Mouse (Mus musculus) limb, embryonic 11.5 days (tissue): Measurements from ENCODE around the gene Ncoa3. TPM values are rescaled to one million over a fixed set of nuclear protein-coding genes. Genes with fewer than 3 reads are reported as not detected.

Experiments
- ATAC-seq: fragments of 200-750 bp; cut with Nextera tagmentation; 2 replicates; pipeline ENCODE4 v1.8.0; 2017; ENCODE audit warnings: low read depth; ENCODE audit not compliant: insufficient number of reproducible peaks, low FRiP score, low TSS enrichment
- DNase-seq: peaks from one replicate; pipeline ENCODE4 v3.0.0-alpha.2; 2015; ENCODE audit warnings: low spot score
- H3K27ac ChIP-seq: fragments of 300-500 bp; sonication (generic); replicated peaks from 2 replicates; pipeline ENCODE4 v1.5.1; 2014; ENCODE audit warnings: low read depth, mild to moderate bottlenecking, low read length
- H3K27me3 ChIP-seq: fragments of 300-500 bp; sonication (generic); 2 replicates; pipeline ENCODE4 v1.6.1; 2014; ENCODE audit warnings: mild to moderate bottlenecking, low read length, mixed read lengths; ENCODE audit not compliant: control insufficient read depth, insufficient read depth
- H3K36me3 ChIP-seq: fragments of 300-500 bp; sonication (generic); 2 replicates; pipeline ENCODE4 v1.6.1; 2014; ENCODE audit warnings: mild to moderate bottlenecking, low read length, moderate library complexity, mixed read lengths; ENCODE audit not compliant: control insufficient read depth, insufficient read depth
- H3K4me1 ChIP-seq: fragments of 300-500 bp; sonication (generic); 2 replicates; pipeline ENCODE4 v1.6.1; 2014; ENCODE audit warnings: low read length, mixed read lengths; ENCODE audit not compliant: control insufficient read depth, insufficient read depth
- H3K4me2 ChIP-seq: fragments of 300-500 bp; sonication (generic); 2 replicates; pipeline ENCODE4 v1.6.1; 2014; ENCODE audit warnings: low read depth, mild to moderate bottlenecking, moderate library complexity; ENCODE audit not compliant: severe bottlenecking
- H3K4me3 ChIP-seq: fragments of 300-500 bp; sonication (generic); 2 replicates; pipeline ENCODE4 v1.5.1; 2014; ENCODE audit warnings: low read depth, low read length
- H3K9ac ChIP-seq: fragments of 300-500 bp; sonication (generic); 2 replicates; pipeline ENCODE4 v1.6.1; 2014; ENCODE audit warnings: mild to moderate bottlenecking, low read length
- H3K9me3 ChIP-seq: fragments of 300-500 bp; sonication (generic); 2 replicates; pipeline ENCODE4 v1.6.1; 2016; ENCODE audit warnings: low read length; ENCODE audit not compliant: control insufficient read depth
- WGBS: fragments of 180-500 bp; shearing (Covaris S2); extraction: QIAGEN DNeasy Blood & Tissue Kit; methylation state at CpG from one replicate; pipeline ENCODE4 v1.1.7; 2014; 5-methylcytosine and 5-hydroxymethylcytosine counted together
- polyA plus RNA-seq: library from polyadenylated mRNA; unstranded; fragments of >200 nt; fragmentation: Nextera tagmentation; extraction: Ambion mirVana; gene quantifications from 2 replicates; pipeline ENCODE4 v1.2.1, GENCODE M21; 2014

Gene Ncoa3
- polyA plus RNA-seq, 1 experiment from 2014 or later = 18.5 TPM

GRCm38 (mm10) chr2:166116278-166116608, 123.8 kb downstream of the Ncoa3 start:
- Histone ChIP-seq H3K9me3 (no peaks in the 10 kb centered on the region), H3K9ac (no peak overlapping the region), H3K27me3 (no peaks in the 10 kb centered on the region), H3K4me1 (no peaks in the 10 kb centered on the region), H3K27ac (no peak overlapping the region), H3K36me3 (peaks cover 12% of the 10 kb centered on the region), H3K4me3 (no peak overlapping the region), H3K4me2 (no peak overlapping the region)
- WGBS = 97% methylated on average over 7 of the region's 7 CpGs
- no peak for DNase-seq
- ATAC-seq = no peak

- ATAC-seq (no peak), DNase-seq (no peak)
- H3K27ac ChIP-seq = no peak overlapping the region
- H3K4me1 ChIP-seq = no peaks in the 10 kb centered on the region
- H3K36me3 ChIP-seq = peaks cover 14% of the 10 kb centered on the region
- no peaks in the 10 kb centered on the region for H3K9me3 ChIP-seq
- WGBS = 96% methylated on average over 16 of the region's 16 CpGs
- H3K4me2 ChIP-seq = no peak overlapping the region
- H3K27me3 ChIP-seq = no peaks in the 10 kb centered on the region
- H3K9ac ChIP-seq = no peak overlapping the region
- no peak overlapping the region for H3K4me3 ChIP-seq
Measured at GRCm38 (mm10) chr2:166116704-166117103, 124.3 kb downstream of the Ncoa3 start.

- no peak overlapping the region for H3K9ac ChIP-seq
- no peak for ATAC-seq
- WGBS = 89% methylated on average over 2 of the region's 2 CpGs
- H3K27me3 ChIP-seq = no peaks in the 10 kb centered on the region
- no peaks in the 10 kb centered on the region for H3K9me3 ChIP-seq
- H3K4me3 ChIP-seq = no peak overlapping the region
- H3K4me2 ChIP-seq = no peak overlapping the region
- H3K36me3 ChIP-seq = peaks cover 23% of the 10 kb centered on the region
- no peak overlapping the region for H3K27ac ChIP-seq
- no peaks in the 10 kb centered on the region for H3K4me1 ChIP-seq
- no peak for DNase-seq
Measured at GRCm38 (mm10) chr2:166119992-166120391, 127.6 kb downstream of the Ncoa3 start.

GRCm38 (mm10) chr2:166121681-166122355, 129.4 kb downstream of the Ncoa3 start:
- Histone ChIP-seq H3K9me3 (no peaks in the 10 kb centered on the region), H3K36me3 (peaks cover 16% of the 10 kb centered on the region), H3K4me3 (no peak overlapping the region), H3K9ac (no peak overlapping the region), H3K4me2 (no peak overlapping the region), H3K27ac (no peak overlapping the region), H3K27me3 (no peaks in the 10 kb centered on the region), H3K4me1 (peaks cover 3% of the 10 kb centered on the region; the same call in 1 of the 2 replicates)
- ATAC-seq (no peak), DNase-seq (no peak)
- WGBS = 85% methylated on average over 14 of the region's 14 CpGs

GRCm38 (mm10) chr2:166122781-166123180, 130.3 kb downstream of the Ncoa3 start:
- no peak overlapping the region for H3K4me3 ChIP-seq
- no peaks in the 10 kb centered on the region for H3K9me3 ChIP-seq
- H3K4me2 ChIP-seq = no peak overlapping the region
- no peak overlapping the region for H3K27ac ChIP-seq
- H3K27me3 ChIP-seq = no peaks in the 10 kb centered on the region
- ATAC-seq = no peak
- no peak overlapping the region for H3K9ac ChIP-seq
- peaks cover 15% of the 10 kb centered on the region for H3K36me3 ChIP-seq
- H3K4me1 ChIP-seq = peaks cover 3% of the 10 kb centered on the region; the same call in 1 of the 2 replicates
- no peak for DNase-seq
- 93% methylated on average over 6 of the region's 6 CpGs for WGBS

Other genes with a start within 250 kb of the Ncoa3 start
- gene Zmynd8, start 93.6 kb upstream of the Ncoa3 start, polyA plus RNA-seq = 43.5 and 46.9 TPM in 2 replicates
- 193 and 210 TPM in 2 replicates for gene Sulf2, start 163.0 kb downstream of the Ncoa3 start, polyA plus RNA-seq